Mouse (Mus musculus): ENCODE data around the gene Agfg1.
A peak's percentile ranks its signal among the peaks of the same experiment; 100 is the strongest.

The Agfg1 gene

DNA sequence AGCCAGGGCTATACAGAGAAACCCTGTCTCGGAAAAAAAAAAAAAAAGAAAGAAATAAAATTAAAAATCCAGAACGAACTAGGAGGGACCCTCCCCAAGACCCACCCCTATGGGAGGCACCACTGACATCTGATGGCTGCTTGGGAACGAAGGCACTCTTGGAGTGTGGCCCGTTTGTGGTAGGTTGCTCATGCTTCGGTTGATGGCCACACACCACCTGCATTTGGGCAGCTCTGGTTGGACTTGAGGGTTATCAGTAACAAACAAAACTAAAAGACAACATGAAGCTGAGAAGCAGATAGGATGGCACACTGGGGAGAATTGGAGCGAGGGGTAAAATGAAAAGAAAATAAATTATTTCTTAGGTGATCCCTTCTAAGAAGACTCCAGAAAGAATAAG, 15.1 kb upstream of the Agfg1 start:
- DNase-seq (ENCODE audit: low read depth, low spot score): no peak

- no peak for DNase-seq (ENCODE audit: low read depth, low spot score)
These were observed 14.0 kb upstream of the Agfg1 start for GRCm38 (mm10) chr1:82825256-82825655.

DNA sequence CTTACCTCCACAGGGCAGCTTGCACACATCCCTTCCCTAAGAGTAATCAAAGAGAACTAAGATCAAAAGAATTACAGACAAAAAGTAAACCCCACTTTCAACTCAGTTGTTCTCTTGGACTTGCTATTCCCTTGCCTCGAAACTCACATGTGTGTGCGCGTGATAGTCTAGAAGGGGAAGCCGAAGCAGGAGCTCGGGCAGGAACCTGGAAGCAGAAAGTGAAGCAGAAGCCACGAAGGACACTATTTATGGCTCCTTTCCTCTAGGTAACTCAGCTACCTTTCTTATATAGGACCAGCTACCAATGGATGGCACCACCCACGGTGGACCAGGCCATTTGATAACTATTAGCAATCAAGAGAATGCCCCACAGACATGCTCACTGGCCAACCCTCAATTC, 13.5 kb upstream of the Agfg1 start:
- DNase-seq (ENCODE audit: low read depth, low spot score): no peak

DNA sequence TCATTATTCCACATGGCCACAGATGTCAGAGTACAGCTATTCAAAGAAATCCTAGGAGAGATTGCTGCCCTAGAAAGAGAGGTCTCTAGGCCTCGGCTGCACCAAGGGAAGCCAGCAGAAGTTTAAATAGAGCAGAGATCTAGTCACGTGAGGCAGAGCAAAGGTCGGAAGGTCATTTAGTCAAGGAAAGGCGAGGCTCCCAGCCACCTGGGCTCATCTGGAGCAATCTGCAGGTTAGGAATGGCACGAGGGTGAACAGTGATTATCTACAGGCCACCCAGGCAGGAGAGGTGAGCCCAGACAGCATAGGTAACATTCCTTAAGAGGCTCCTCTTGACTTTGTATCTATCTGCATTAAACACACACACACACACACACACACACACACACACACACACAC, 12.4 kb upstream of the Agfg1 start:
- peak; percentile 89 for DNase-seq (ENCODE audit: low read depth, low spot score)

- DNase-seq (ENCODE audit: low read depth, low spot score): no peak
These were observed 8.5 kb upstream of the Agfg1 start for GRCm38 (mm10) chr1:82830771-82831170.

GRCm38 (mm10) chr1:82831547-82832240, 7.6 kb upstream of the Agfg1 start:
- DNase-seq (ENCODE audit: low read depth, low spot score): no peak

- no peak for DNase-seq (ENCODE audit: low read depth, low spot score)
These were observed 6.7 kb upstream of the Agfg1 start for GRCm38 (mm10) chr1:82832495-82833021.

DNA sequence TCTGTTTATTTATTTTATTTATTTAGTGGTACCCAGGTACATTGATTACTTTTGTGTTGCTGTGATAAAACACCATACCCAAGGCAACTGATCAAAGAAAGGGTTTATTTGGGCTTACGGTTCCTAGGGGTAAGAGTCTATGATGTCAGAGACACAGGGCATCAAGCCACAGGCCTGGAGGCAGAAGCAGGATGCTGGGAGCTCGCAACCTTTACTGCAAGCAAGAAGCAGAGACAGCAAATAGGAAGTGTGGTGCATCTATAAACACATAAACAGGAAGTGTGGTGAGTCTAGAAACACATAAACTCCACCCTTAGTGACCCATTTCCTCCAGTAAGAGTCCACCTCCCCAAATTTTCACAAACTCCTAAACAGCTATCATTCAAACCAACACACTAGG, 5.8 kb upstream of the Agfg1 start:
- DNase-seq (ENCODE audit: low read depth, low spot score): no peak

DNA sequence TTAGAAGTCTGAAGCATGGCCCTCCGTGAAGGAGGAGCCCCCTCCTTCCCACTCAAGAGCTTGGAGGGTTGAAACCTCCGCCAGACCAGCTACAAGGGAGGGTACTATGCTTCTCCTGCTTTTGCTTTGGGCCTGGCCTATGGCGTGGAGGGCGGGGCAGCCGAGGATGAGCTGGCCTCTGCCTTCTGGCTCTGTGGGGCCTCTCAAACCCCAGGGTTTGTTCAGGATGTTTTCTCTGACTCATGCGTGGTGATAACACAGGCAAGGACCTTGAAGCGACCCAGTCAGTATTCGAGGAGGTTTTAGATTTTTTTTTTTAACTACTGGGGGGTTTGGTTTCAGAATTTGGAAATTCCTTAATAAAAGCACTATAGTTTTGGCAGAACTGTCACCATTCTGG, 4.7 kb upstream of the Agfg1 start:
- peak; percentile 18 for DNase-seq (ENCODE audit: low read depth, low spot score)

DNA sequence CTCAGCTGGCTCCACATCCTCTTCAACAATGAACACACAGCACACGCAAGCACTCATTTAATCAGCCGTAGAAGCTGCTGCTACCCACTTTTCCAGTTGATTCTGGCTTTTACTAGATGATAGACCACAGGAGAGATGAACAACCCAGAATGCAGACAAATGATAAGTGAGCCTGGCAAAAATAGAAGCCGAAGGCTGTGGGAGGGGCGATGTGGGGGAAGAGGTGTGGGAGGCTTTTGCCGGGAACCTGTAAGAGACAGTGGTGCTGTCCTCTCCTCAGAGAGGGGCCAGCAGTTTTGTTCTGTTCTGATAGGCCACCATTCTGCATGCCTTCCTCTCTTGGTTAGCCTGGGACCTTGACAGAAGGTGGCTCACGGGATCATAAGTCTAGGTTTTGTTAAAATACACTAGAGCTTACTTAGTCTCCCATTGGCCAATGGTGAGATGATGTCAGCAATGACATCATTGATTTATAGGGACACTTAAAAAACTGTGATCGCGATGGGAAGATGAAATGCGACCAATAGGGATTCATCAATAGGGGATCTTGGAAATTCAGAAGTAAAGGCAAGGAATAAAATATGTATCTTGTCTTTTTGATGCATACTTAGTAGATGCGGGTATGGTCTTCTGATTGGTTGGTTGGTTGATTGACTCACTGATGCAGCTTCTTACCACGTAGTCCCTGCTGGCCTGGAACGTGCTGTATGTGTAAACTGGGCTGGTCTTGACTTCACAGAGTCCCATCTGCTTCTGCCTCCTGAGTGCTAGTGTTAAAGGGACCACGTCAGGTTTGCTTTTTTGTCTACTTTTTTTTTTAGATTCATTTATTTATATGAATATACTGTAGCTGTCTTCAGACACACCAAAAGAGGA, 2.7 kb upstream of the Agfg1 start:
- no peak for DNase-seq (ENCODE audit: low read depth, low spot score)

- no peak for DNase-seq (ENCODE audit: low read depth, low spot score)
These were observed 1.7 kb upstream of the Agfg1 start for GRCm38 (mm10) chr1:82837579-82837978.

DNA sequence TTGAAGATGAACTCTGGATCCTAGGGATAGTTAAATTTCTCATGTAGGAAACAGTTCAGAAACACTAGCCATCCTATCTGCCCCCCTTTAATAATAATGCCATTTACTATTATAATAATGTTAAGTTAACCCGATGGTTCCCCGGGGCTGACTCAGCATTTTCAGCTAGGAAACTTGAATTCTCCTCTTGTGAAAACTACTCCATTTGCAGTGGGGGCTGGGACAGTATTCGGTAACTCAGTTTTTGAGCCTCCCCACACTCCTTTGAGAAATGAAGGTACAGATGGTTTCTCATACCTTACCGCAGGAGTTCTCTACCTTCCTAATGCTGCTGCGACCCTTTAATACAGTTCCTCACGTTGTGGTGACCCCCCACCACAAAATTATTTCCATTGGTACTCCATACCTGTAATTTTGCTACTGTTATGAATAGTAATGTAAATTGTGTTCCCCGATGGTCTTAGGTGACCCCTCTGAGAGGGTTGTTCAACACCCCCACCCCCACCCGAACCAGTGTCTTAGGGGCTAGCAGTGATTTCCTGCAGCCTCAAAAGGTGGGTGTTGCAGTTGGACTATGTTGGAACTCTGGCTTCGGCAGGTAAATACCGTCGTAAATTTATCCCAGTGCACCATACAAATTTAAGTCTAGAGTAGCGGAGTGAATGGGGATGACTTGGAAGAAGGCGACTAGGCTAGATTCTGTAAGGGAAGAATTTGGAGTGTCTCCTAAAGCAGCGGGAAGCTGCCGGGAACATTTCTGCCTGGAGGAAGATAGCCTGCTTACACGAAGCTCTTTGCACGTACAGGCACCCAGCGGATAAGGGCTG, 601 bp upstream of the Agfg1 start:
- no peak for DNase-seq (ENCODE audit: low read depth, low spot score)

GRCm38 (mm10) chr1:82839614-82840421, 535 bp downstream of the Agfg1 start:
- peak; percentile 65 for DNase-seq (ENCODE audit: low read depth, low spot score)

- DNase-seq (ENCODE audit: low read depth, low spot score): no peak
These were observed 16.4 kb downstream of the Agfg1 start for GRCm38 (mm10) chr1:82855729-82856128.

DNA sequence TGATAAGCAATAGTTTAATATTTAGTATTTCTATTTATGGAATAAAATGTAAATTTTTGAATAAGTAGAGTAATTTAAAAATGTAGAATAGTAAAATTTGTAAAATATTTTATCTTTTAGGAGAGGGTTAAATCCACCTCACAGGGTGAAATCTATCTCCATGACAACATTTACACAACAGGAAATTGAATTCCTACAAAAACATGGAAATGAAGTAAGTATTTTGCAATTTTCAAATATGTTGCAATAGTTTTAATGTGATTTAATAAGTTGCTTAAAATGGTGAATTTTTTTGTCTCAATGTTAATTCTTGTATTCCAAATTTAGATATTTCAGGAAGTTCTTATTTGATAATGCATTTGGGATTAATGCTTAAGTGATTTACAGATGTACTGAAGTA, 19.0 kb downstream of the Agfg1 start:
- no peak for DNase-seq (ENCODE audit: low read depth, low spot score)

DNA sequence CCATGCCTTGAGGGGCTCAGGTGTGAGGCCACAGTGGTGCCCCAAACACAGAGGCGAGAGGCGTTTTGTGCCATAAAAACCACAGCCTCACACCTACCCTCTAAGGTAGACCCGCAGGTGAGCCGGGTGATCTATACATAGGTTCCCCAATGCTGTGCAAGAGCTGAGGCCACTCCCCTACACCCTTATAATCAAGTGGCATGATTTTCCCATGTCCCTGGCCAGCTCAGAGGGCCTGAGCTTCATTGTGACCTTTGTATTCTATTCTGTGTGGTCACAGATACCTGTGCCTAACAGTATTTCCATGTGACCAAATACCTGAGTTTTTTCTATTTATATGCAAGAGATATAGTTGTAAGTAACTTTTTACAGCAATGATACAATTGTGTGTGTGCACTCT, 21.1 kb downstream of the Agfg1 start:
- no peak for DNase-seq (ENCODE audit: low read depth, low spot score)

- DNase-seq (ENCODE audit: low read depth, low spot score): no peak
These were observed 30.9 kb downstream of the Agfg1 start for GRCm38 (mm10) chr1:82870202-82870601.

- DNase-seq (ENCODE audit: low read depth, low spot score): no peak
These were observed 39.9 kb downstream of the Agfg1 start for GRCm38 (mm10) chr1:82879172-82879571.

DNA sequence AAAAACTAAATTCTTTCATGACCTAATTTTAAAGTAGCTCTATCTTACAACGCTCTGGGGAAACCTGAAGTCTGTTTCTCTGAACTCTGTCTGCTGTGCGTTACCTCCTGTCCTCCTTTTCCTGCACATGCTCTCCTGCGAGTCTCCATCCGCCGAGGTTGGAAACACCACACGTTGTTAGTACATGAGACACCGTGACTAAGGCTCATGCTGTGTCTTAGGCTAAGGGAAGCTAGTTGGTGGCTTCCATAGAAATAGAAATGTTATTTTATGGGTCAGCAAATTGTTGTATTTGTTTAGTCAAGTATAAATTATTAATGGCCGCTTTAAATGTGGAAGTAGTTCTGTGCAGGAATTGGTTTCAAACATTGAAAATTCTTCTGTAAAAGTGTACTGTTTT, 40.9 kb downstream of the Agfg1 start:
- DNase-seq (ENCODE audit: low read depth, low spot score): no peak

DNA sequence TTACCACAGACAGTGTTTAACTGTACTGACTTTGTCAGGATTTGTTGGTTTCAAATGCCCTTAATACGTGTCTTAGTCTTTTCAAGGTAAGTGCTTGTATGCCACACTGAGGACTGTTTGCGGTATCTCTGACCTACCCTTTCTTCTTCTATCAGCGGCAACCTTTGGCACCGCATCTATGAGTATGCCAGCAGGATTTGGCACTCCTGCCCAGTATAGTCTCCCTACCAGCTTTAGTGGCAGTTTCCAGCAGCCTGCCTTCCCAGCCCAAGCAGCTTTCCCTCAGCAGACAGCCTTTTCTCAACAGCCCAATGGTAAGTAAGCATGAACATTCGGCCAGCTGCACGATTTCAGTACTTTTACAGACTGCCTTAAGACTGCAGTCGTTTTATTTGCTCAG, 54.0 kb downstream of the Agfg1 start:
- no peak for DNase-seq (ENCODE audit: low read depth, low spot score)

DNA sequence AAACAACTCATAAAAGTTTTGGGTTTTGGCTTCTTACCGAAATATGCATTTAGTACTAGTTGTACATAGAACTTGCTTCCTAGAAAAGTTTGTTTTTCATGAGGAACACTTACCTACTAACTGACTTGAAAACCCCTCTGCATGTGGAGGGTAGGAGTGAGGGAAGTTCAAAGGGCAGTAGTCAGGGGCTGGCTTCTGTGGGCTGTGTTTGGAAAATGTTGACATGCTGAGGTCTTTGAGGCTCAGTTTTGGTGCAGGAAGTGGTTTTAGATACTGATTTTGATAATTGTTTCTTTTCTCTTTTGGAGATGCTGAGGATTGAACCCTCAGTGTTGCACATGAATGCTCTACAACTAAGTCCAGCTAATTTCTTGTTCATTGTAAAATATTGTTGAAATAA, 61.3 kb downstream of the Agfg1 start:
- DNase-seq (ENCODE audit: low read depth, low spot score): no peak

Measured in ZHBTc4 (cell line).